Mouse (Mus musculus): Measurements from ENCODE around the gene Nup188. TPM values are rescaled to one million over a fixed set of nuclear protein-coding genes. Genes with fewer than 3 reads are reported as not detected.

Nup188 gene
- polyA plus RNA-seq, 1 experiment from 2014 or later = 19.5 TPM

GRCm38 (mm10) chr2:30243391-30243790, 42.8 kb upstream of the Nup188 start:
- Histone ChIP-seq H3K4me3 (replicated peaks; ENCODE audit: low read length) (no peak overlapping the region), H3K27ac (no peak overlapping the region), H3K27me3 (ENCODE audit: control insufficient read depth, insufficient read depth, low read length) (no peaks in the 10 kb centered on the region), H3K4me2 (replicated peaks) (no peak overlapping the region), H3K9ac (no peak overlapping the region), H3K36me3 (replicated peaks; ENCODE audit: control insufficient read depth, insufficient read depth) (peaks cover 65% of the 10 kb centered on the region), H3K4me1 (replicated peaks; ENCODE audit: control insufficient read depth, insufficient read depth, low read length) (peaks cover 19% of the 10 kb centered on the region), H3K9me3 (ENCODE audit: control insufficient read depth, low read length) (no peaks in the 10 kb centered on the region)
- ATAC-seq (ENCODE audit: low FRiP score) (no peak), DNase-seq (ENCODE audit: low spot score) (no peak)
- WGBS = 93% methylated on average over 4 of the region's 4 CpGs

DNA sequence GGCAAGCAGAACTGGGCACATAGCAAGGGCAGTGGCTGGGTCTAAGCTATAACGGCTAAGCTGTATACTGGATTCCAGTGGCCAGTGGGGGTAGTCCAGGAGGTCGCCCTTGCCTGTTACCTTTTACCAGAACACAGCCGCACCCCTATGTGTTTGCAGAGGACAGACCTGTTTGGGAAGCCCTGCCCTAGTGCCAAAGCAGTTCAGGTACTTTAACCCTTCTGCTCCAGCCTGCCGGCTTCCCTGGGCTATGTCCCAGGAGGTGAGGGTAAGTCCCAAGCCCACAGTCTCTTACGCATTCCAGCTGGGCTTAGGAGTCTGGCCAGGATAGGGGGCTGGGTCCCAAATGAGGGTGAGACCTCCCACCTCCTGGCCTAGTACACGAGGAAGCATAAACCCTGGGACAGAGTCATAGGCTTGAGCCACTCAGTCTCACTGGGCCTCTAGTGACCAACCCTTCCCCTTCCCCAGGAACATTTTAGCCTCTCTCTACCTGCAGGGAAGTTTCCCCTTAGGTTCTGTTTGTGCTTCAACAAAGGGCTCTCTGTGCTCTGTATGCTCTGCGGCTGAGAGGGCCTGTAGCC, 41.5 kb upstream of the Nup188 start:
- WGBS = 86% methylated on average over 7 of the region's 7 CpGs
- no peak for DNase-seq (ENCODE audit: low spot score)
- ATAC-seq (ENCODE audit: low FRiP score) = no peak
- no peak overlapping the region for H3K4me3 ChIP-seq (replicated peaks; ENCODE audit: low read length)
- H3K9me3 ChIP-seq (ENCODE audit: control insufficient read depth, low read length) = no peaks in the 10 kb centered on the region
- no peaks in the 10 kb centered on the region for H3K27me3 ChIP-seq (ENCODE audit: control insufficient read depth, insufficient read depth, low read length)
- H3K4me2 ChIP-seq (replicated peaks) = no peak overlapping the region
- H3K4me1 ChIP-seq (replicated peaks; ENCODE audit: control insufficient read depth, insufficient read depth, low read length) = peaks cover 6% of the 10 kb centered on the region; the same call in 1 of the 2 replicates
- peaks cover 78% of the 10 kb centered on the region for H3K36me3 ChIP-seq (replicated peaks; ENCODE audit: control insufficient read depth, insufficient read depth)
- no peak overlapping the region for H3K27ac ChIP-seq
- H3K9ac ChIP-seq = no peak overlapping the region

DNA sequence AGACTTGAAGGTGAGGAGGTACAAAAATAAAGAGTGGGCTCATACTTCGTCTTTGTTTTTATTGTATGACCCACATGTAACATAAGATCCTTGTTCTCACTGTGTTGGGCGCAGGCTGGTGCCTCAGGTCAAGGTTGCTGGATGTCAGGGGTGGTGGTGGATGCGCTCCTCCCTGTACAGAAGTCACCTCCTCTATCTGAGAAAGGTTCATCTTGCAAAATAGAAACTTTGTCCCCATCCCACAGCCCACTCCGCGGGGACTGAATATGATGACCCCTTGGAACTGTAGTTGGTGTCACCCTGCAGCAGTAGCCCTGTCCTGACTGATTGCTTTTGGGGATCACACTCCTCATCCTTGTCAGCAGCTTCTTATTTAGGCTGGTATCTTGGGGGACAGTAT, 39.2 kb upstream of the Nup188 start:
- Histone ChIP-seq H3K9ac (no peak overlapping the region), H3K27me3 (ENCODE audit: control insufficient read depth, insufficient read depth, low read length) (no peaks in the 10 kb centered on the region), H3K4me1 (replicated peaks; ENCODE audit: control insufficient read depth, insufficient read depth, low read length) (0 out of 2 replicates have a peak, but pooled peaks cover 4% of the 10 kb centered on the region), H3K9me3 (ENCODE audit: control insufficient read depth, low read length) (no peaks in the 10 kb centered on the region), H3K4me2 (replicated peaks) (no peak overlapping the region), H3K27ac (no peak overlapping the region), H3K4me3 (replicated peaks; ENCODE audit: low read length) (no peak overlapping the region), H3K36me3 (replicated peaks; ENCODE audit: control insufficient read depth, insufficient read depth) (peaks cover 82% of the 10 kb centered on the region)
- ATAC-seq (ENCODE audit: low FRiP score) (no peak), DNase-seq (ENCODE audit: low spot score) (no peak)
- WGBS = 91% methylated on average over 5 of the region's 5 CpGs

- no peak overlapping the region for H3K9ac ChIP-seq
- 63% methylated on average over 4 of the region's 4 CpGs for WGBS
Measured at GRCm38 (mm10) chr2:30247681-30248080, 38.5 kb upstream of the Nup188 start.

DNA sequence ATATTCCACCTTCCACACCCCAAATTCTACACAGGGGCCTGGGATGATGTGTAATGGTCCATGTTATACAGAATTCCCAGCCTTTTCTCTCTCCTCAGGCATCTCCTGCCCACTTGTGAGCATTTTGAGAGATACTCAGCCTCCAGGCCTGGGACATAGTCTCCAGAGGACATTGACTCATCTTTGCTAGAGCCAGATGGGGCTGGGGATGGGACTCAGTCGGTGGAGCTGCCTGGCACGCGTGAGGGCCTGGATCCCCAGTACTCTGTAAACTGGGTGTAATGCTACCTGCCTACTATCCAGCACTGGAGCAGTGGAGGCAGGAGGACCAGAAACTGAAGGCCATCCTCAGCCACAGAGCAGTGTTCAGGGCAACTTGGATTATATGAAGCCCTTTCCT, 37.0 kb upstream of the Nup188 start:
- Histone ChIP-seq H3K4me1 (replicated peaks; ENCODE audit: control insufficient read depth, insufficient read depth, low read length) (no peaks in the 10 kb centered on the region), H3K9ac (no peak overlapping the region), H3K27me3 (ENCODE audit: control insufficient read depth, insufficient read depth, low read length) (no peaks in the 10 kb centered on the region), H3K9me3 (ENCODE audit: control insufficient read depth, low read length) (no peaks in the 10 kb centered on the region), H3K27ac (no peak overlapping the region), H3K4me2 (replicated peaks) (no peak overlapping the region), H3K36me3 (replicated peaks; ENCODE audit: control insufficient read depth, insufficient read depth) (peaks cover 63% of the 10 kb centered on the region), H3K4me3 (replicated peaks; ENCODE audit: low read length) (no peak overlapping the region)
- WGBS = 91% methylated on average over 3 of the region's 3 CpGs
- DNase-seq (ENCODE audit: low spot score) (no peak), ATAC-seq (ENCODE audit: low FRiP score) (no peak)

More at GRCm38 (mm10) chr2:30247681-30248080, 38.5 kb upstream of the Nup188 start:
- Histone ChIP-seq H3K27ac (no peak overlapping the region), H3K4me1 (replicated peaks; ENCODE audit: control insufficient read depth, insufficient read depth, low read length) (0 out of 2 replicates have a peak, but pooled peaks cover under 1% of the 10 kb centered on the region), H3K27me3 (ENCODE audit: control insufficient read depth, insufficient read depth, low read length) (no peaks in the 10 kb centered on the region), H3K4me3 (replicated peaks; ENCODE audit: low read length) (no peak overlapping the region), H3K9me3 (ENCODE audit: control insufficient read depth, low read length) (no peaks in the 10 kb centered on the region), H3K4me2 (replicated peaks) (no peak overlapping the region), H3K36me3 (replicated peaks; ENCODE audit: control insufficient read depth, insufficient read depth) (peaks cover 78% of the 10 kb centered on the region)
- no peak for ATAC-seq (ENCODE audit: low FRiP score)
- DNase-seq (ENCODE audit: low spot score) = no peak

- no peak overlapping the region for H3K4me2 ChIP-seq (replicated peaks)
- no peak overlapping the region for H3K27ac ChIP-seq
- WGBS = 89% methylated on average over 10 of the region's 10 CpGs
- H3K4me1 ChIP-seq (replicated peaks; ENCODE audit: control insufficient read depth, insufficient read depth, low read length) = no peaks in the 10 kb centered on the region
- no peak overlapping the region for H3K4me3 ChIP-seq (replicated peaks; ENCODE audit: low read length)
- no peak for ATAC-seq (ENCODE audit: low FRiP score)
- H3K9me3 ChIP-seq (ENCODE audit: control insufficient read depth, low read length) = no peaks in the 10 kb centered on the region
- H3K27me3 ChIP-seq (ENCODE audit: control insufficient read depth, insufficient read depth, low read length) = no peaks in the 10 kb centered on the region
- DNase-seq (ENCODE audit: low spot score) = no peak
- H3K36me3 ChIP-seq (replicated peaks; ENCODE audit: control insufficient read depth, insufficient read depth) = peaks cover 65% of the 10 kb centered on the region
- H3K9ac ChIP-seq = no peak overlapping the region
Measured at GRCm38 (mm10) chr2:30250166-30251128, 35.8 kb upstream of the Nup188 start.

- no peak for DNase-seq (ENCODE audit: low spot score)
- Histone ChIP-seq H3K9ac (no peak overlapping the region), H3K27me3 (ENCODE audit: control insufficient read depth, insufficient read depth, low read length) (no peaks in the 10 kb centered on the region), H3K9me3 (ENCODE audit: control insufficient read depth, low read length) (no peaks in the 10 kb centered on the region), H3K4me3 (replicated peaks; ENCODE audit: low read length) (no peak overlapping the region), H3K36me3 (replicated peaks; ENCODE audit: control insufficient read depth, insufficient read depth) (peaks cover 71% of the 10 kb centered on the region), H3K27ac (no peak overlapping the region), H3K4me1 (replicated peaks; ENCODE audit: control insufficient read depth, insufficient read depth, low read length) (no peaks in the 10 kb centered on the region), H3K4me2 (replicated peaks) (no peak overlapping the region)
- ATAC-seq (ENCODE audit: low FRiP score) = no peak
- 85% methylated on average over 5 of the region's 5 CpGs for WGBS
Measured at GRCm38 (mm10) chr2:30251417-30252104, 34.6 kb upstream of the Nup188 start.

DNA sequence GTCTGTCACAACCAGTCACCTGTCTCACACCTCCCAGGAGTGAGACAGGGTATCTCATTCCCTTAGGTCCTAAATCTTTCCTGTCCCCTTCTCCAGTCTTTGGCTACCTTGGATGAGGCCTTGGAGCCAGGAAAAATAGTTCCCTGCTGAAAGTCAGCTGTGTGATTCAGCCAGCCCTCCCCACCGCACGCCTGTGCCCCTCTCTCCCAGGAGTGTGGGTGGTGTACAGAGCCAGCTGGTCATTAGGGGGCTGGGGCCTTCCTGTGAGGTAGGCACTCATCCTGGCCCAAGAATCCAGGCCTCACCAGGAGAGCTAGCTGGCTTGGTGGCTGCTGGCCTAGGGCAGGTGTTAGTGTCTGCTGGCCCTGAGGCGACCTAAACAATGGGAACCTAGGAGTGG, 33.7 kb upstream of the Nup188 start:
- H3K4me3 ChIP-seq (replicated peaks; ENCODE audit: low read length) = no peak overlapping the region
- DNase-seq (ENCODE audit: low spot score) (no peak), ATAC-seq (ENCODE audit: low FRiP score) (no peak)
- WGBS = 70% methylated on average over 3 of the region's 3 CpGs
- H3K27me3 ChIP-seq (ENCODE audit: control insufficient read depth, insufficient read depth, low read length) = no peaks in the 10 kb centered on the region
- no peak overlapping the region for H3K9ac ChIP-seq
- H3K36me3 ChIP-seq (replicated peaks; ENCODE audit: control insufficient read depth, insufficient read depth) = peaks cover 74% of the 10 kb centered on the region
- H3K4me2 ChIP-seq (replicated peaks) = no peak overlapping the region
- H3K9me3 ChIP-seq (ENCODE audit: control insufficient read depth, low read length) = no peaks in the 10 kb centered on the region
- H3K27ac ChIP-seq = no peak overlapping the region
- no peaks in the 10 kb centered on the region for H3K4me1 ChIP-seq (replicated peaks; ENCODE audit: control insufficient read depth, insufficient read depth, low read length)

DNA sequence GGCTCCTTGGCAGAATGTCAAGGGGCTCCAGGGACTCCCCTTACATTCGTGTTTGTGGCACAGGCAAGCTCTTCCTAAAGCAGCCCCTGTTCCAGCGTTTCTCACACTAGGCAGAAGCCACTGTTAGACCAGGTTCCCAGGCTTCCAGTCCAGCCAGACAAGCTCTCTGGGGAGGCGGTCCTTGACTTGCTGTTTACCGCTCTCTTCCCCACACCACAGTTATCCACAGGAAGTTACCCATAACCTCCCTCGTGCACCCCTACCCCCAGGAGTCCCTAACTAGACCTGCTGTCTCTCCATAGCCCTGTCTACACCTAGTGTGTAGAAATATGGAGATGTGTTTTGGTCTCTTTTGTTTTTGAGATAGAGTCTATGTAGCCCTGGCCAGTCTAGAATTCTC, 32.4 kb upstream of the Nup188 start:
- ATAC-seq (ENCODE audit: low FRiP score) (no peak), DNase-seq (ENCODE audit: low spot score) (no peak)
- Histone ChIP-seq H3K27ac (no peak overlapping the region), H3K9ac (no peak overlapping the region), H3K9me3 (ENCODE audit: control insufficient read depth, low read length) (no peaks in the 10 kb centered on the region), H3K4me3 (replicated peaks; ENCODE audit: low read length) (no peak overlapping the region), H3K4me1 (replicated peaks; ENCODE audit: control insufficient read depth, insufficient read depth, low read length) (no peaks in the 10 kb centered on the region), H3K4me2 (replicated peaks) (no peak overlapping the region), H3K27me3 (ENCODE audit: control insufficient read depth, insufficient read depth, low read length) (no peaks in the 10 kb centered on the region), H3K36me3 (replicated peaks; ENCODE audit: control insufficient read depth, insufficient read depth) (peaks cover 79% of the 10 kb centered on the region)
- 84% methylated on average over 5 of the region's 5 CpGs for WGBS
